Mouse (Mus musculus) embryonic facial prominence, embryonic 14.5 days (tissue): ENCODE data around the gene Ccna1. TPM values are rescaled to one million over a fixed set of nuclear protein-coding genes. Genes with fewer than 3 reads are reported as not detected.
A peak's percentile ranks its signal among the peaks of the same experiment; 100 is the strongest.

Experiments used
- ATAC-seq: fragments of 200-750 bp; cut with Nextera tagmentation; 2 replicates; pipeline ENCODE4 v1.8.0; 2017; ENCODE audit warnings: low read depth, moderate number of reproducible peaks, moderate TSS enrichment
- DNase-seq: peaks from one replicate; pipeline ENCODE4 v3.0.0-alpha.2; 2015; ENCODE audit warnings: low spot score
- H3K27ac ChIP-seq: fragments of 300-500 bp; sonication (generic); replicated peaks from 2 replicates; pipeline ENCODE4 v1.5.1; 2014; ENCODE audit warnings: low read depth, mild to moderate bottlenecking, low read length, moderate library complexity
- H3K27me3 ChIP-seq: fragments of 300-500 bp; sonication (generic); replicated peaks from 2 replicates; pipeline ENCODE4 v1.6.1; 2014; ENCODE audit warnings: low read length; ENCODE audit not compliant: control insufficient read depth, insufficient read depth
- H3K36me3 ChIP-seq: fragments of 300-500 bp; sonication (generic); 2 replicates; pipeline ENCODE4 v1.6.1; 2014; ENCODE audit warnings: low read length, mixed read lengths; ENCODE audit not compliant: control insufficient read depth, insufficient read depth
- H3K4me1 ChIP-seq: fragments of 300-500 bp; sonication (generic); 2 replicates; pipeline ENCODE4 v1.6.1; 2014; ENCODE audit warnings: antibody characterized with exemption, low read length; ENCODE audit not compliant: control insufficient read depth, insufficient read depth
- H3K4me2 ChIP-seq: fragments of 300-500 bp; sonication (generic); 2 replicates; pipeline ENCODE4 v1.6.1; 2014; ENCODE audit warnings: low read depth, mild to moderate bottlenecking, low read length, moderate library complexity, mixed read lengths
- H3K4me3 ChIP-seq: fragments of 300-500 bp; sonication (generic); 2 replicates; pipeline ENCODE4 v1.5.1; 2014; ENCODE audit warnings: low read depth, mild to moderate bottlenecking, low read length
- H3K9ac ChIP-seq: fragments of 300-500 bp; sonication (generic); 2 replicates; pipeline ENCODE4 v1.6.1; 2014; ENCODE audit warnings: low read depth, mild to moderate bottlenecking, low read length, moderate library complexity, mixed read lengths
- H3K9me3 ChIP-seq: fragments of 300-500 bp; sonication (generic); 2 replicates; pipeline ENCODE4 v1.6.1; 2016; ENCODE audit warnings: low read length; ENCODE audit not compliant: control insufficient read depth
- WGBS: fragments of 180-500 bp; shearing (Covaris S2); extraction: QIAGEN DNeasy Blood & Tissue Kit; methylation state at CpG from one replicate; pipeline ENCODE4 v1.1.7; 2014; 5-methylcytosine and 5-hydroxymethylcytosine counted together
- polyA plus RNA-seq: library from polyadenylated mRNA; unstranded; fragments of >200 nt; fragmentation: Nextera tagmentation; extraction: Ambion mirVana; gene quantifications from 2 replicates; pipeline ENCODE4 v1.2.1, GENCODE M21; 2014

The Ccna1 gene
- polyA plus RNA-seq, 1 experiment from 2014 or later: 5.1 TPM

DNA sequence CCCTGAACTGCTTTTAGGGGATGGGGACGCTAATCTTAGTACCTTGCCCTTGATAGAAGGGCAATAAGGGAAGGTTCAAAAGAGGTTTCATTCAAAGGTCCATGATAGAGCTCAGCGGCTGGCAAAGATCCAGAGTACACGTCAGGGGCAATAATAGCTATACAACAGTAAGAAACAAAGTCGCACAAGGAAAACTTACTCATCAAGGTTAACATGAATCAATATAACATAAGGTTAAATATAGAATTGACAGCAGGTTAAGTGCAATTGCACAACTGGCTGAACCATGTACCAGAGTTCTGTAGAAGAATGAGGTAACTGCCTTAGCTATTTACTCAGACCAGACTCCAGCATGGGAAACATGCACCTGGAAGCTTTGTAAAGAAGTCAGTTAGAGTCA is 34.0 kb upstream of the Ccna1 start:
- H3K9ac ChIP-seq: no peak overlapping the region
- H3K4me1 ChIP-seq: no peaks in the 10 kb centered on the region
- no peak overlapping the region for H3K27ac ChIP-seq
- H3K36me3 ChIP-seq: no peaks in the 10 kb centered on the region
- no peaks in the 10 kb centered on the region for H3K9me3 ChIP-seq
- no peak for ATAC-seq
- H3K4me3 ChIP-seq: no peak overlapping the region
- no peaks in the 10 kb centered on the region for H3K27me3 ChIP-seq
- H3K4me2 ChIP-seq: no peak overlapping the region
- no peak for DNase-seq
- WGBS: 83% methylated on average over 4 of the region's 4 CpGs

DNA sequence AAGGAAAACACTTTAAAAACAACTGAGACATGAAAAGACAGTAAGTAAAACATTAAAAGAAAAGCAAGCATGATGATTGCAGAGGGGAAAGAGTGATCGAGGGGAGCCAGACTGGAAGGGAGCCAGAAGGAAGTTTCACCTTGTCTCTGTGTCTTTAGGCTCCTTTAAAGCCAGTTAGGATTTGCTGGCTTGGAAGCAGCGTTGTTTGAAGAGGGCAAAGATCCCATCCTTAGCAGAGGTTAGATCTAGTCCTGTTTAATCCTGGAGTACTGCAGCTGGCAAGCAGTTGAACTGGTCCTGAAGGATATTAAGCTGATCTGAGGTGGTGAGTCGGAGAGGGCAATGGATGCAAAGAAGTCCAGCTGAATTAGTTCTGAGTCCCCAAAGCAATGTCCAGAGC is 33.5 kb upstream of the Ccna1 start:
- H3K4me3 ChIP-seq: no peak overlapping the region
- no peak for DNase-seq
- no peak for ATAC-seq
- no peaks in the 10 kb centered on the region for H3K9me3 ChIP-seq
- H3K36me3 ChIP-seq: no peaks in the 10 kb centered on the region
- H3K4me2 ChIP-seq: no peak overlapping the region
- no peaks in the 10 kb centered on the region for H3K4me1 ChIP-seq
- no peak overlapping the region for H3K9ac ChIP-seq
- no peak overlapping the region for H3K27ac ChIP-seq
- no peaks in the 10 kb centered on the region for H3K27me3 ChIP-seq
- WGBS: 67% methylated on average over 3 of the region's 3 CpGs

DNA sequence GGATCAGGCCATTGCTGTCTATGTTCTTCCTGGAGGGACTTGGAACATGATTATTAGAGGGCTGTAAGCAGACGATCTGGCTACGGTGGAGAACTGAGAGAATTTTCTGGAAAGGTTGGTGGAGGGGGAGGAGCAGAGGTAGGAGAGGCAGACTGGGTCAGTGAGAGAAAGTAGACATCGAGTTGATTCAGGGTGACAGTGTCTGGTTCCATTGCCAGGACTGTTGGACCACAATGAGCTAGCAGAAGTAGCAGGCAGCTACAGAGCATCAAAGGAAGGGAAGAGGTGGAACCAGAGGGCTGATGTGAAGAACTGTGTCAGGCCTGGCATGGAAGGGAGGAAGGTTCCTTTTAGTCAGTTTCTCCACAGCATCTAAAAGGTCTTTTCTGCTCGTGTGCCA is 33.1 kb upstream of the Ccna1 start:
- Histone ChIP-seq H3K9ac (no peak overlapping the region), H3K4me3 (no peak overlapping the region), H3K27ac (no peak overlapping the region), H3K4me2 (no peak overlapping the region), H3K36me3 (no peaks in the 10 kb centered on the region), H3K27me3 (no peaks in the 10 kb centered on the region), H3K4me1 (no peaks in the 10 kb centered on the region), H3K9me3 (no peaks in the 10 kb centered on the region)
- no peak for DNase-seq
- no peak for ATAC-seq
- 58% methylated on average over 4 of the region's 4 CpGs for WGBS

DNA sequence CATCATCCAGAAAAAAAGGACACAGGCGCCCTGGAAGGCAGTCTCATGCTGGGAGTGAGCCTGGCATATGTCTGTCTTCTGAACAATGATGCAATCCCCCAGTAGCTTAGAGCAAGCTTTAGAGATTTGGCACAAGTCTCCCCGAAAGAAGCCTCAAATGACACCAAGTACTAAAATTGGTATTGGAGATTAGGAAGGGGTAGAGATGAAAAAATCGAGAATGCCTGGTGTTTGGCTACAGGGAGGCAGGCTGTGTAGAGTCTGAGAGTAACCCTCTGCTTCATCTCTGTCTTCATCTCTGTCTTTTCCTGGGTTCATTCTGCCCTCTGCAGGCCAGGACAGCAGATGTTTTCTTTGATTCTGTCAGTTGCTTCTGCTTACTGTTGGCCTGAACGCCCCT is 32.1 kb upstream of the Ccna1 start:
- H3K9me3 ChIP-seq: no peaks in the 10 kb centered on the region
- H3K4me1 ChIP-seq: no peaks in the 10 kb centered on the region
- no peak overlapping the region for H3K27ac ChIP-seq
- H3K4me3 ChIP-seq: no peak overlapping the region
- no peaks in the 10 kb centered on the region for H3K36me3 ChIP-seq
- H3K27me3 ChIP-seq: no peaks in the 10 kb centered on the region
- 69% methylated on average over 4 of the region's 4 CpGs for WGBS
- ATAC-seq: no peak
- no peak for DNase-seq
- H3K9ac ChIP-seq: no peak overlapping the region
- no peak overlapping the region for H3K4me2 ChIP-seq

DNA sequence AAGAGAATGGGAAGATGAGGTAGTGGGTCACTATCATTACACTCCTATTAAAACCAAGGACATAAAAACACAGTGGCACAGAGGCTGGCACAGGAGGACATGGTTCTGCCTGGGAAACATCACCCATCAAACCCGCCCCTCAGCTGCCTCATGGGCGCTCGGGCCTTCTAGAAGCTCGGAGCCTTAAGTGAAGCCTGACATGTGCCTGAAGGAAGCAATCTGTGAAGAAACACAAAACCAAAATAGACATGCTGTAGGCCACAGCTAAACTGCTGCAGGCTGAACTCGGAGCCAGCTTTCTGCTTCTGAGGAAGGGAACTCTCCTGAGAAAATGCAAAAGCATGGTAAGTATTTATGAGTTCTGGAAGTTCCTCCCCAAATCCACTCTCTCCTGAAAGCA is 31.6 kb upstream of the Ccna1 start:
- no peaks in the 10 kb centered on the region for H3K27me3 ChIP-seq
- ATAC-seq (no peak), DNase-seq (no peak)
- no peaks in the 10 kb centered on the region for H3K4me1 ChIP-seq
- H3K4me2 ChIP-seq: no peak overlapping the region
- no peaks in the 10 kb centered on the region for H3K9me3 ChIP-seq
- no peak overlapping the region for H3K4me3 ChIP-seq
- no peak overlapping the region for H3K9ac ChIP-seq
- no peaks in the 10 kb centered on the region for H3K36me3 ChIP-seq
- H3K27ac ChIP-seq: no peak overlapping the region
- 78% methylated on average over 5 of the region's 5 CpGs for WGBS

DNA sequence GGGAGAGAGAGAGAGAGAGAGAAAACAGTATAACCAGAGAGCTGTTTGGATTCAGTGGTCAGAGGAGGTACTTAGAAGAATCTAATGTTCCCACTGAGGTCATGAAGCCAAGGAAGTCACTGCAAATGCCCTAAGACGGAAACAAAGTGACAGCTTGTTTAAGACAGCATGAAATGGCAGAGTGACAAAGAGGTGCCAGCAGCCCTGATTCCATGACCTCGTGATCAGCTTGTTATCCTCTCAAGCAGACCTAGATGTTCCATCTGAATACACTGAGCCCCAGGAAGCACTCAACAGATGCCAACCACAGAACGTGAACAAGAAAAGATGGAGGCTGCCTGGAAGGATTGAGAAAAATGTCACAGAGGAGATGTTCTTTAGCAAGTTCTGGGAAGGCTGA is 30.4 kb upstream of the Ccna1 start:
- 58% methylated on average over 3 of the region's 3 CpGs for WGBS
- ATAC-seq: no peak
- Histone ChIP-seq H3K4me2 (no peak overlapping the region), H3K4me1 (no peaks in the 10 kb centered on the region), H3K9ac (no peak overlapping the region), H3K36me3 (no peaks in the 10 kb centered on the region), H3K27ac (no peak overlapping the region), H3K27me3 (no peaks in the 10 kb centered on the region), H3K4me3 (no peak overlapping the region), H3K9me3 (no peaks in the 10 kb centered on the region)
- DNase-seq: no peak

DNA sequence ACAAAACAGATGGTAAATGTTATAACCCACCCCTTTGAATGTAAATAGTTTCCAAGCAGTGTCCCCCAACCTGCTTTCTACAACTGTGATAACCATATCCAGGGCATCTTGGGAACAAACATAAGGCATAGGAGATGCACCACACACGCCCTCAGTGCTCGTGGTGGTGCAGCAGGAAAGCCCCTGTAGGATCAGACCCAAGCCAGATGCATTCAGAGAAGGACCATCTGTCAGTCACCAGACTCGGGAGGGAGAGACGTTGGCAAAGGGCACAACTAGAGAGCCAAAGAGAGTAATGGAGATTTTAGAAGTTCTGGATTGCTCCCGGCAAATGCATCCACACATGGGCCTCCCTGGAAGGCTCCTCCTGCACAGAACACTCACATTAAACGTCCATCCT is 29.5 kb upstream of the Ccna1 start:
- Histone ChIP-seq H3K9me3 (no peaks in the 10 kb centered on the region), H3K9ac (no peak overlapping the region), H3K4me2 (no peak overlapping the region), H3K4me3 (no peak overlapping the region), H3K27ac (no peak overlapping the region), H3K36me3 (no peaks in the 10 kb centered on the region), H3K27me3 (no peaks in the 10 kb centered on the region), H3K4me1 (no peaks in the 10 kb centered on the region)
- no peak for ATAC-seq
- 57% methylated on average over 6 of the region's 6 CpGs for WGBS
- no peak for DNase-seq

DNA sequence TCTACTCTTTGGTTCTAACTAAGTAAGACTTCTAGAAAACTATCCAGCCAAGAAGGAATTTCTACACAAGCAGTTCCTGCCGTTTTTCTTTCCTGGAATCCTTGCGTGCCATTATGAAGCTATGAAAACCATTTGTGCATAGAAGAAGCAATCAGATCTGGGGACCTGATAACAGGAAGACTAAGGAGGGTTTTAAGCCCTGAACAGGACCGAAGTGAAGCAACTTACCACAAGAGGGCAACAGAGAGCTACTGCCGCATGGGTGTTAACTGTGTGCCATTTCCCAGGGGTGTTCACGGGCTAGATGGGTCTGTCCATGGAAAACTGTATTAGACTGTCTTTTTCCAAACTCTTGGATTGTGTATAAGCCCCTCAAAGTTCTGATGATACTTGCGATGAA is 24.8 kb upstream of the Ccna1 start:
- ATAC-seq: peak; percentile 81
- Histone ChIP-seq H3K27me3 (no peaks in the 10 kb centered on the region), H3K4me1 (no peaks in the 10 kb centered on the region), H3K27ac (no peak overlapping the region), H3K36me3 (no peaks in the 10 kb centered on the region), H3K9ac (no peak overlapping the region), H3K4me2 (no peak overlapping the region), H3K9me3 (no peaks in the 10 kb centered on the region), H3K4me3 (no peak overlapping the region)
- WGBS: 13% methylated on average over 6 of the region's 6 CpGs
- peak; percentile 86 for DNase-seq

DNA sequence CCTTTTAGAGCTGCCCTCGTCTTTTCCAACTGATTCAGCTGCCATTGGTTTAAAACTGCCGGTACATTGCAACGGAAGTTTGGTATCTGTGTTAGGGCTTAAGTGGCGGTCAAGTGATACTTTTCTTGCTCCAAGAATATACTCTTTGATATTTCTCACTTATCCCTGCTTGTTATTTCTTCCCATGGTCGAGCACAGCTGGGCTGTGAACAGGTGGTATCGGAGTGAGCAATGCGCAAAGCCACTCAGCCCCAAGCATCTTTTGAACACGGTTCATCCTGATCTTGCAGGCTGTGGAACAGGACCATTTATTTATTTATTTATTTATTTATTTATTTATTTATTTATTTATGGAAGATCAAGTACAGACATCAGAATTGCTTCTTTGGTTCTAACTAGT is 24.3 kb upstream of the Ccna1 start:
- Histone ChIP-seq H3K4me1 (no peaks in the 10 kb centered on the region), H3K27me3 (no peaks in the 10 kb centered on the region), H3K9me3 (no peaks in the 10 kb centered on the region), H3K4me2 (no peak overlapping the region), H3K4me3 (no peak overlapping the region), H3K27ac (no peak overlapping the region), H3K36me3 (no peaks in the 10 kb centered on the region), H3K9ac (no peak overlapping the region)
- whole genome bisulfite sequencing: 74% methylated on average over 8 of the region's 8 CpGs
- DNase-seq (peak; percentile 44), ATAC-seq (peak; percentile 84; the same call in 1 of the 2 replicates)
